Mouse (Mus musculus) layer of hippocampus, adult 8-10 months (tissue): ENCODE measurements at regions not wholly inside any gene's neighbourhood (a gene's known extent, or its start where the extent isn't known, plus 50 kb on each side); places are given as distances from the start of the nearest gene placed in this dataset.
A peak's percentile ranks its signal among the peaks of the same experiment; 100 is the strongest.

Experiments used
- DNase-seq, 2 experiments: peaks; one replicate each; pipeline ENCODE4 v3.0.0; 2022; ENCODE audit warnings: low spot score in 2 of 2

DNA sequence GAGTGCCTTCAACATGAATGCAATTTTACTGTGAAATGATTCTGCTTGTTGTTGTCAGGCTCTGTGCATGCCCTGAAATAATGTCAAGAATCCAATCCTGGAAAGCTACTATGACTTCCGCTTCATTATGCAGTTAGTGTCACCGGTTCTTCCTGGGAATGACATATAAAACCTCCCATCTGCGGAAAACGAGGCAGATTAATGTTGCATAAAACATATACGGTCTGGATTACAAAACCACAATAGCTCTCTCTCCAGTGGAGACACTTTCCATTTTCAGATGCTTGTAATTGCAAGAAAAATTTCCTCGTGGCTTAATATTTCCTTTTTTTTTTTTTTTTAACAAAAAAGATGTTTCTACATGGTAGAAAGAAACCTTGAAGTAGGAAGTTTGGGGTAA, 198.2 kb upstream of the Chl1 start:
- DNase-seq = no peak

DNA sequence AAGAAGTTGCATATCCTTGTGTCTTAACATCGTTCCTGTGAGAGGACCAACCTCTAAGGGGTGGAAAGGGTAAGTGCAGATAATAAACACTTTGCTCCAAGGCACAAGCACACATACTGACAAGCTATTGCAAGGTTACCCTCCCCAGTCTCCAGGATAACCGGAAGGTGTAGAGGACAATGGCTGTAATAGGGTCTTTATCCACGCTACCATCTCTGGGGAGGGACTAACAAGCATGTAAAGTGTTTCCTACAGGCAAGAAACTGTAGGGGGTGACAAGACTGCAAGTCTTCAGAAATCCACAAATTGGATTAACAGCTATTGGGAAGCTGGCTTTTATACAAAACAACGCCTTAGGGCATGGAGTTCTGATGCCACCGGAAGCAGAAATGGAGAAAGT, 197.5 kb upstream of the Chl1 start:
- no peak for DNase-seq

DNA sequence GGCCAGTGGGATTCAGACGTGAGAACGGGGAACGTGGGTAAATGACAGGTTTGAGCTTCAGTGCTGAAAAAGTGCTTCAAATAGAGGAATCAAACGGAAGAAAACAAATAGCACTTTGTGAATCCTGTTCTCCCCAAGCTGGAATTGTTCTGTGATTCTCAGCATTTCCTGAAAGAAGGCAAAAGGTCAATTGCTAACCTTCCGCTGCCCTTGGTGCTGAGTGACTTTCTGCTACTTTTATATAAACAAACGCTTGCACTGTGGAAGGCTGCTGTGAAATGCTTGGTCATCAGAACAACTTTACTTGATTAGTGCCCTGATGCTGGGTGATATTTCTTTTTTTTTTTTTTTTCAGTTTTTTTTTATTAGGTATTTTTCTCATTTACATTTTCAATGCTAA, 192.3 kb upstream of the Chl1 start:
- DNase-seq = no peak

DNA sequence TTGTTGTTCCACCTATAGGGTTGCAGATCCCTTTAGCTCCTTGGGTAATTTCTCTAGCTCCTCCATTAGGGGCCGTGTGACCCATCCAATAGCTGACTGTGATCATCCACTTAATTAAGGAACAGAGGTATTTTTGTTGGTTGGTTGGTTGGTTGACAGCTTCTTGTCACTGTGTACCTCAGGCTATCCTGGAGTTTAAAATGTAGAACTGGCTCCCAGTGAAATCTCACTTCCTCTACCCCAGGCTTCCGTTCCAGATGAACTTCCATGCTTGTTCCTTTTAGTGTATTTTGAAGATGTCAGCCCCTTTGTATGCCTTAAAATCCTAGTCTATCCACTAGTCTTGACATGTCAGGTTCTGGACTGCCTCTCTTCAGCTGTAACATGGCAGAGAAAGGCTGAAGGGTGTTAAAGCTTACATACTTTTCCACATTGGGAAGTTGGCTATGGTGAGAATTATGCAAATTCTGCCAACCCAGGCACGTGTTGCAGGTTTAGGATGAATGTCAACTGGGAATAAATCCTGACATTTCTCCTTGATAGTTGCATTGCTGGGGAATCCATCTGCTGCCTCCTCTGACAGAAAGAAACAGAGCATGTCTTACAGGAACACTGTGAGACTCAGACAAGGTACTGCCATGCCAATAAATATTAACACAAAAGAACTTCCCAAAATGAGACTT, 191.6 kb upstream of the Chl1 start:
- no peak for DNase-seq

DNA sequence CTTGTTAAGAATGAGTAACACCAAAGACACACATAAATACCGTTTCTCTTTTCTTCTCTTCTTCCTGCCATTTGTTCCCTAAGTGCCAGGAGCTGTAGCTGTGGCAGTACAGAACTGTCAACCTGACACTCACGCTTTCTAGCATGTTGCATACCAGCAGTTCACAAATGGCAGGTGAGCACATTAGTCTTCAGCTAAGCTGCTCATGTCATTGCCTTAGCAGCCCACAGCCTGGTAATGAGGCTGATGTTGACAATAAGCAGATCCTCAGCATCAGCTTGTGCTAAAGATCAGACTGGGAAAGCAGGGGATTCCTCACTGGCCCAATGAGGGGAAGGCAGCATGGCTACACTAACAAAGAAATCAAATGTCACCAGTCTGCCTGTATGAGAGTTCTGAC, 190.4 kb upstream of the Chl1 start:
- no peak for DNase-seq

DNA sequence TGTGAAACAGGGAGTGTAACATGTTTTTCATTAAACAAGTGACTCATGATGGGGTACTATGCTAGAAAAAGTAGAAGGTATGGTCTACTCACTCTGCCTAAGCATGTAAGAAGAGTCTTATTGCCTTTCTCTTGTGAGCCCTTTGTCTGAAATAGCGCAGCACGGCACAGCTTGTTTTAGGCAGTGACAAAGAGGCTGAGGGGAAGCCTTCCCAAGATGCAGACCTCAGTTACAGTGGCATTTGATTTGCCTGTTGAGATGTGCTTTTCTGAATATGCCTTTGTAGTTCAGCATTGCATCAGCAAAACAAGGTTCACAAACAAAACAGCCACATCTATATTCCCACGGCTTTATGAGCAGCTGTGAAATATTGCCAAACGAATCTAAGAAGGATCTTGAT, 189.8 kb upstream of the Chl1 start:
- DNase-seq = no peak

DNA sequence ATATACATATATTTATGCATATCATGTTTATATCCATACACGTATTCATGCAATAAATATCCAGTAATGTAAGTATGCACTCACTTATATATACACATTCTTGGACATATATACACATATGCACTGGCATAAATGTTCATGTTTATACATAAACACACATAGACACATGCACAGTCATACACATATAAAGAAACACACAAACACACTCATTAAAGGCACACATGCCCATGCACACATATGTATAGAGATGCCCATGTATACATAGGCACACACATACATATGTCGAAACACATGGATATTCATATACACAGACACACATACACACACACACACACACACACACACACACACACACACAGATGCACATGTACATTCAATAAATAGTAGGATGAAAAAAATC, 189.3 kb upstream of the Chl1 start:
- DNase-seq = no peak

DNA sequence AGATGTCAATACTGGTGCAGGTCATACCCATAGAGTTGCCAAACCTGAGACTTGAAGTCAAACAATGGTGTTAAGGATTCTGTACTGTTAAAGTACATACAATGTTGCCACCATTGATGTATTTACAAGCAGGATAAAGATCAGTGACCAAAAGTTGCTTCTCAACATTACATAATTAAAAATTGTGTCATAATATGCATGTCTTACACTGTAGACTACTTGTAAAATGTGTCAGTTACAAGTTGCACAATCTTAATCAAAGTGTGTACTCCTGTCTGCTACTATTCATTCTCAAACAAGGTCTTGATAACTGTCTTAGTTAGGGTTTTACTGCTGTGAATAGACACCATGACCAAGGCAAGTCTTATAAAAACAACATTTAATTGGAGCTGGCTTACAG, 187.9 kb upstream of the Chl1 start:
- DNase-seq = no peak

DNA sequence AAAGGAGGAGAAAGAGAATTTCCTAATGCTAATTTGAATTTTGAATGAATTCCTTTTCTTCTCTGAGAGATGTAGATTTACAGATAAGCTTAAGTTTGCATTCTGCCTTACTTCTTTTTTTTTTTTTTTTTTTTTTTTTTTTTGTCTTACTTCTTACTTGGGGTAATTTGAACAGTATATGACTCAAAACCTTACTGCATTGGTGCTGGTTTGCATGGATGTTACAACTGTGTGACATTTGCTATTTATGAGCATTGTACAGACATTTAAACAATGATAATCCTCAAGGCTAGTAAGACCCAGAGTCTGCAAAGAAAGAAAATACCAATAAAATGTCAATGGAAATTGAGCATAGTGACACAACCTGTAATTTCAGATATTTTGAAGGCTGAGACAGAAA, 174.7 kb upstream of the Chl1 start:
- no peak for DNase-seq

DNA sequence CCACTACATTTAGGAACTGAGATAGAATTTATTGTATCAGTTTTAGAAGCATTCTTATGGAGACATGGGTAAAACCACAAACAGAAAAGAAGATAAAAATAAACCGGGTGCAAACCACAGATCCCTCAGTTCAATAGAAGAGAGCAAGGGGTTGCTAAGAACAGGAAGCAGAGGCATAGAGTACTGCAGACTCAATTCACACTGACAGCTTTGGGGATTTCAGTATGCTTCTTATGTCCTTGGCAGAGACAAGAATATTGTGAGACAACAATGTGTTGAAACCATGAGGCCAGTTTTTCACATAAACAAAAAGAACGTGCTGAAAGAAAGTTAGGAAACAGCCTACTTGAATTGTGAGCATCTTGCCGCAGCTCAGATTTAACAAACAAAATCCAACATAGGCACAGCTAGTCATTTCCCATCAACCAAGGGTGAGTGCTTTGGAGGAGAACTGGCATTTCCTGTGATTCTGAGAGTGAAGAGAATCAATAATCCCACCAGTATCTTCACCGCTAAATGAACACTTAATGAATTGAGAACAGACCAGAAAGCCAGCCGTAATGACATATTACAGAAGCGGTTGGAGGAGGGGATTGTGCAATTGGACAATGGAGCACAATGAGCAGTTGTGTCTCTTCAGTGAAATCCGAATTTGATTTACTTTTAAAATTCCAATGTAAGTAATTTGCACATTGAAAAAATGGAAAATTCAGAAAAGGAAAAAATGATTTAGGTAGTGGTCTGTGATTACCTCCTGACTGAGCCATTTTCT, 170.2 kb upstream of the Chl1 start:
- DNase-seq = no peak

DNA sequence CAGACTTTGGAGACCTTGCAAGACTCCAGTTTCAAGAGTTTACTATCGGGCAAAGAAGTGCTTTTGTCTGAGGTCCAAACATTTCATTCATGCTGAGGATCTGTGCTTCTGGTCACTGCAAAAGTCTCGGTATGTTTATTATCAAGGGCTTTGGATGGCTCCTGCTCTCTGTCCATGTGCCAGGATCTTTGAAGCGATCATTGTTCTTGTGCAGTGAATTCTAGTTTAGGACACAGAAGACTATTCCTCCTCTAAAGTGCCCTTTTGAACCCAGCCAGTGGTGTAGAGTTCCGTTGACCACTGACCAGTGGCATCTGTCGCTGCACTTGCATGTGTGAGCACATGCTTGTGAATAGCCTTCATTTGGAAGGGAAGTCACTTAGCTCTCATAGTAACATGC, 166.9 kb upstream of the Chl1 start:
- DNase-seq = no peak

DNA sequence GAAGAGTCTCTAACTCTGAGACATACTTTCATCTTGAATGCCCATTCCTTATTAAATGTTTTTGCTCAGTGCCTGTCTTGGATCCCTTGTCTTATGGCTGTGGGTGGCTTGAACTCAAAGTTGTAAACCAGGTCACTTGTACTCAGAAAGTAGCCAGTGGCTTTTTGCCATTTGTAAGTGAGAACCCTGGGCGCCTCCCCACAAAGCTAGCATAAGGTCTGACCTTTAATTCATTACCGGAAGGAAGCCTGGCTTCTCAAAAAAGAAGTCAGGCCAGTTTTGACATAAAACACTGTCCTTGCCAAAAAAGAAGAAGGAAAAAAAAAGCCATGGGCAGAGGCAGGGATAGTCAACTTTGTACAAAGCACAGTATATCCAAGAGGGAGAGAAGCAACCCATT, 166.0 kb upstream of the Chl1 start:
- no peak for DNase-seq

DNA sequence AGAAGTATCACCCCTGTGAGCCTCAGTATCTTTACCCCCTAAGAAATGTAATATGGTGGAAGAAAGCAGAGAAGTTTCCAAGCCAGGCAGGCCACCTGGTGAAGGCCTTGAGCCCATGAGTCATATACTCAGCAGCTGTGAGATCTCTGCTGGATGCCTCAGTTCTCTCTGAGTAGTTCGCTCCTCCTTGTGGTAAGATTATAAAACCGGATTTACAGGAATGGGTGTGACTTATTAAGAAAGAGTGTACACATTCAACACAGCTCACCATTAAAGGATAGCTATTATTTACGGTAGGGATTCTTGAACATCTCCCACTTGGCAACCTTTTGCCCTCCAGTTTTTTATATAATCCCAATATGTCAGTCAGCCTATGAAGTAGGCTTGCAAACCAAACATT, 165.2 kb upstream of the Chl1 start:
- DNase-seq = no peak

DNA sequence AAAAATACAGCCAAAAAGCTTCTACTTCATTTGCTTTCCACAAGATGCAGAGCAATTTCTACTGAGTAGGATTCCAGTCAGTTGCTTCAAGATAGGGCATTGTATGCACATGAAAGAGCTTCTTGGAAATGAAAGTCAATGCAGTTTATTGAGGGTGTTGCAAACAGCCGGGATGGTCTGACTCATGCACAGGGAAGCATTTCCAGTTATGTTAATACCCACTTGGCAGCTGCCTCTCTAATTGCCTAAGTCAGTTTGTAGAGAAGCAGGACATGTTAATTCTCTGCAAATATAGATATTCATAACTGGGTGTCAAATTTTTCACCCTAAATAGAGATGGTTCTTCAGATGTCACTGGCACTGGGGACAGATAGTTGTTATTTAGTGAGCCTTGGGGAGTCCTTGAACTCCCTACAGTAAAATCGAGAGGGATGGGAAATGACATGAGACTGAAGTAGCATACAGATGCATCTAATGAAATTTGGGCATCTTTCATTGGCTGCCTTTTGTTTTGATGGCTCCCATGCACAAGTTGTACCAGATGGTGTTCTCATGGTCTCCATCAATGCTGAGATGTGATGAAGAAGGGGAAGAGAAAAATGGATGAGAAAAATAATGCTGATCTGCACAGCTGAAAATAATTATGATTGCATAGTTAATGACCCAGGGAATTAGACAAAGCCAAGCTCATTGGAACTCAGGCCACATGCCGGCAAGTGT, 157.8 kb upstream of the Chl1 start:
- DNase-seq = peak; percentile 48 to 69

DNA sequence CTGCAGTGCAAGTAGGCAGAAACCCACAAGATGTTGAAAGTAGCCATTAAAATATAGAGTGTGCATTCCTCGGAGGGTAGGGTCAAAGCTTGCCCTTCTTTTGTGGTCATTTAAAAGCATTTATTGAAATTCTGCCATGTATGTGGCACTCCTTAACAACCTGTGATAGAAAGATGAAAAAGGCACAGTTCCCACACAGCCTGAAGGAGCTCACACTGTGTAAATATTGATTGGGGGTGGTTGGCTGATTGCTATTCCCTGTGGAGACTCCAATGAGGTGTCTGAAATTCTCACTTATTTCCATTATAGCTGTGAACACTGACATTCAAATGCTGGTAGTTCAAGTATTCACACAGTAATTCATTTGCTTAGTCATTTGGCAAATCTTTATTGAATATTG, 157.0 kb upstream of the Chl1 start:
- no peak for DNase-seq

DNA sequence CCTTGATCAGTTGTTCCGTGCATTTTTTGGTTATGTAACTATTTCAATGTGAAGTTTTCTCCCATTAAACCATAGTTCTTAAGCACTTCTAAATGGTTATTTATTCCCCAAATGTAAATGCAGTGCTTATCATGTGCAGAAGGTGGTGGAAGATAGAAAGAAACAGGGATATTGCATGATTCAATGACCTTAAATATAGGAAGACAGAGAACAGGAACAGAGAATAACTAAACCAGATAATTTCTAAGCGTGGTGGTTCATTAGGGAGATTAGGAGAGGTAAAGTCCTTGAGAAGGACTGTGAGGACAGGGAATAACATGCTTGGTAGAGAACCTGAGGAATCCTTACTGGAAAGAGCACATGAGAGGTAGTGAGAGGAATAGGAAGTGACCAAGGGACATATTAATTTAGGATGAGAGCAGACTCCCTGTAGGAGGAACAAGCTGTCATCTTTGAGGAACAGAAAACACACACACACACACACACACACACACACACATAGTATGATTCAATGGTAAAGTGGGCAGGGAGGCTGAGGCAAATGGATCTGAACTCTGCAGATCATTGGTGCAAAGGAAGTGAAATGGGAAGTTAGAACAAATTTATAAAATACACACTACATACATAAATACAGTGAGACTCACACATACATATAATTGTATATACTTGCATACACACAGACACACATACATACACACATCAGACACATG, 143.4 kb upstream of the Chl1 start:
- no peak for DNase-seq

DNA sequence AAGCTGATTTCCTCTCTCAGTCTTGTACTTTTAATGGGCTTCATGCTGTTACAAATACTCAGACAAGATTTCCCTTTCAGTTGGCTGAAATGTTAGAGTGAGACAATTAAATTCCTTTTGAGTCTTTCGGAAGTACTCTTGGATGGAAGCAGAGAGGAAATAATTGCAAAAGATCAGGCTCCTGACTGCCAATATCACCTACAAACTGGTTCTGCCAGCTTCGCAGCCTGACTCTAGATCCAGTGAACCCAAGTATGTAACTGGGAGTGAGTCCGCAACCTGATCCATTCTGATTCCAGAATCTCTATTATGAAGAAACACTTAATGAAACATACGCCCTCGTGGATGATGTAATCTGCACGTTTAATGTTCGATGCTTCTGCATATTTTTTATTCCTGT, 135.4 kb upstream of the Chl1 start:
- DNase-seq = no peak

DNA sequence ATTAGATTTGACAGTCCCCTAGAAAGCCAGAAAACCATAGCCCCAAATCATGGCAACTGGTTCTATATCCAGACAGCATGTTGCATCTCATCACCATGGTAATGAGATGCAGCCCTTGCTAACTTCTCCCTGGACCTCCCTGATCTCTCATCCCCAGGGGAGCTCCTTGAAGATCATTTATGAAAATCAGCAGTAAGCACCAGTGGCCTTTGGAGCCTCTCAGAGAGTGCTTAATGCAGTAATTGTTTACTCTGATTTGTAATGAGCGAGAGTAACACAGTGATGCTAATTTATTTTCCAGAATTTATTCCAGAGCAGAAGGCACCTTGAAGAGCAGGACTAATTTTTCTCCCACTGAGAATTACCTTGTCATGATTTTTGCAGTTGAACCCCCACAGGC, 133.1 kb upstream of the Chl1 start:
- no peak for DNase-seq

DNA sequence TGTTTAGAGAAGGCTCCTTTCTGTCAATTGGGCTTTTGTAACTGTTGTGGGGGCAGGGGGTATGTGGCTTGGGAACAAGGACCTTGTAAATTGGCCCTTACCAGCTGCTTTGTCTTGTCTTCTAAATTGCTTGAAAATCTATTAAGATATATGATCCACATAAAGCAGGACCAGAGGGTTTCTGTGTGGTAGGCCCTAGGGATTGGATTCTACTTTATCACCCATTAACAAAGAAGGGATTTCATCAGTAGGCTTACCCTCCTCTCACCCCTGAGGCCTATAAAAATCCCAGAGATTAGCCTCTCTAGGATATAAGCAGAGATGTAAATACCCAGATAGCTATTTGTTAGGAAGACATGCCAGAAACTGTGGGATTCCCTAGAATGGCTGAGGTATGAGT, 132.3 kb upstream of the Chl1 start:
- DNase-seq = no peak

DNA sequence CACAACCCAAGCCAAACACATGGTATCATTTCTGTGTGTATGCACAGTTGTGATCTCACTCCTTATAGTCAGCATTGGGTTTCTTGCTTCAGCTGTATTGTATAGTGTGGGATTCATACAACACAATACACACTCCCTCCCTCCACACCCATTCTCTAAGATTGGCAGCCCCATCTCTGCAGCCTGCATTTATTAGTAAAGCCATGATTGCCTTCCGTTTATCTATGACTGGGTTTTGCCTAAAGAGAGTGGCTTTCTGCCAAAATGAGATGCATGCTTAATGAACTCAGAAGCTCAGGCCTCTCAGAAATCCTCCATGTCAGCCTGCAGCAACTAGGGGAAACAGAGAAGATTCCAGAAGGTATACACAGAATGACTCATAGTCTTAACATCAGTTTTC, 129.4 kb upstream of the Chl1 start:
- no peak for DNase-seq

DNA sequence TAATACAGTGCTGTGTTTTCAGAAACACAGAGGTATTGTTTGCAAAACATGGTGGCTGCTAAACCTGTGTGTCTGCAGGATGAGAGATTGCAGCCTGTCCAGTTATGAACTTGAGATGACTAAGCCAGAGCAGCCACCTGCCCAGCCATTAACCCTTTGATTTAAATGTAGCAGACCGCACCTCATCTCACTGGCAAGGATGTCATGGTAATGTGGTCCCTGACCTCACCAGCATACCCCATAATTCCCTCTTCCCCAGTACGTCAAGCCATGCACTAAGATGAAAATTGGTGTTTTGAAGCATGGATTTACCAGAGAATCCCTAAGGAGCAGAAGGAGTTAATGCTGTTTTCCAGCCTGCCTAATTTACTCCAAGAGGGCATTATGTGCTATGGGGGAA, 128.5 kb upstream of the Chl1 start:
- no peak for DNase-seq

DNA sequence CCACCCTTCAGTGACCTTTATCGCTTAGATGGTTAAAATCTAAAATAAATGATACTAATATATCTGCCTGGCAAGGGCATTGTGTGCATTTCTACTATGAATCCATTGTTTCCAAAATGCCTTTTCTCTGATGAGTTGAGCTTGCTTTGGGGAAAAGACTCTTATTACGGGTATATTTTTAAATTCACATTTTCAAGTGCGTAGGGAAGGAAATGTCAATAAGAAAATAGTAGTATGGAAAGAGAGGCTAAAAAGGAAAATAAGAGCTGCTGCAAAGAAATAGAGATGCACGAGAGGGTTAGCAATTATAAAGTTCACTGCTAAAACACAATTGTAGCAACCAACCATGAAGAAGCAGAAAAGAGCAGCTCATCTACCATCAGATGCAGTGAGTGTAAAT, 123.8 kb upstream of the Chl1 start:
- DNase-seq = no peak
